Mouse (Mus musculus): ENCODE results near the gene Pax2. TPM values are rescaled to one million over a fixed set of nuclear protein-coding genes. Genes with fewer than 3 reads are reported as not detected.

The Pax2 gene
- total and polyA plus RNA-seq, 3 experiments, result not detected

DNA sequence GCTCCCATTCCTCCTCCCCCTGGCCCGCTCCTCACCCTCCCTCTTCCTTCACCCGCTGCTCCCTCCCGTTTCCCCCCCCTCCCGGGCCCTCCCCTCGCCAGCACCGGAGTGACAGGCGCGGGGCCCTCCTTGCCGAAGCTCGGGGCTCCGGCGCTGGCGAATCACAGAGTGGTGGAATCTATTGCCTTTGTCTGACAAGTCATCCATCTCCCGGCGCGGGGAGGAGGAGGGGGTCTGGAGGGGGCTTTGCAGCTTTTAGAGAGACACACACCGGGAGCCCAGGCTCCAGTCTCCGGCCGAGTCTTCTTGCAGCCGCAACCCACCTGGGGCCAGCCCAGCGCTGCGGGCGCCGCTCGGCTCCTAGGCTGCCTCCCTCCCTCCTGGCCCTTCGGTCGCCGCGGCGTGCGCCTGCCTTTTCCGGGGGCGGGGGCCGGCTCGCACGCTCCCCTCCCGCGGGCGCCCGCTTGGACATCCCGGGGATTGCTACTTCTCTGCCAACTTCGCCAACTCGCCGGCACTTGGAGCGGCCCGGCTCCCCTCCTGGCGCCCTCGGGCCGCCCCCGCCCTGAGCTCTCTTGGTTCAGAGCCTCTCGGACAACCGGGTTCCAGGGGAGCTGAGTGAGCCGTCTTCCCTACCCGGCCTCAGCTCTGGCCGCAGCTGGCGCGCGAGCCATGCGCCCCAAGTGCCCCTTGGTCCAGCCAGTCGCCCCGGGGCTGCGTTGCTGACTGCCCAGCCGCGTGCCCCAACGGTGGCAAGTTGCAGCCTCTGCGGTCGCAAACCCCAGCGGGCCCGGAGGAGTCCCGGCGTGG, 781 bp downstream of the Pax2 start:
- Histone ChIP-seq H3K9ac (ENCODE audit: insufficient read depth, low read depth) (peak overlapping the region; percentile 5; the same call in 1 of the 2 replicates), H3K27me3 (replicated peaks) (peaks cover 92% of the 10 kb centered on the region)
- in situ Hi-C loops (cut with MboI; ENCODE audit: low pct_ligation_motif_present, low pct_unique_long_range_greater_than_20kb, low sequenced_read_pairs), result loop anchor here (25.0 kb wide), 1 partner anchor 131 kb away; no protein-coding TSS in a partner anchor

DNA sequence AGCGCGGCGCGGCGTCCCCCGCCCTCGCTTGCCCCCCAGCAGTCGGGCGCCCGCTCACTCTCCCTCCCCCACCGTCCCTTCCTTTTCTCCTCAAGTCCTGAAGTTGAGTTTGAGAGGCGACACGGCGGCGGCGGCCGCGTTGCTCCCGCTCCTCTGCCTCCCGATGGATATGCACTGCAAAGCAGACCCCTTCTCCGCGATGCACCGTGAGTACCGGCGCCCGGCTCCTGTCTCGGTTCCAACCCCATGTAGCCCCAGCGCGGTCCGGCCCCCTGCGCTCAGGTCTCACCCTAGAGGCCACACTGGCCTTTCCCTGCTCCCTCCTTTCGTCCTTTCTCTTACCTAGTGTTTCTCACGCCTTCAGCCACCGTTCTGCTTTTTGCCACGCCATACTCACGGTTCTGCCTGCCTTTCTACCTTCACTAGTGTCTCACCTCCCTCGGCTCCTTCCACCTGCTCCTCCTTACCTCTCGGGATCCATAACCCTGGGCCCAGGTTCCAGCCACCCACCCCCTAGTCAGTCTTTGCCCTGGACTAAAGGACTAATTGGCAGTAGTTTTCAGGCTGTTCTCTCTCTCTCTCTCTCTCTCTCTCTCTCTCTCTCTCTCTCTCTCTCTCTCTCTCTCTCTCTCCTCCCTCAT, 1.5 kb downstream of the Pax2 start:
- H3K27me3 ChIP-seq (replicated peaks), result peaks cover 92% of the 10 kb centered on the region

More for the DNA sequence above, 781 bp downstream of the Pax2 start:
- Histone ChIP-seq H3K27ac (ENCODE audit: insufficient read depth, low read depth) (no peak overlapping the region), H3K4me3 (replicated peaks in 1 of 3; ENCODE audit: low read depth in 2 of 3, low read length in 2 of 3, poor library complexity in 1 of 3) (peak overlapping the region in 2 of 3 experiments; percentile 36 to 64), H3K79me2 (replicated peaks; ENCODE audit: control insufficient read depth, extremely low read depth, insufficient read depth, poor library complexity, severe bottlenecking) (no peaks in the 10 kb centered on the region), H3K4me1 (ENCODE audit: control insufficient read depth in 1 of 2, insufficient read depth in 2 of 2) (peaks cover 0 to 16% of the 10 kb centered on the region in 2 experiments; a peak in 2 of 4 replicates), H3K36me3 (replicated peaks in 1 of 2; ENCODE audit: control insufficient read depth in 1 of 2, insufficient read depth in 1 of 2, low read length in 1 of 2) (no peaks in the 10 kb centered on the region), H3K9me3 (replicated peaks; ENCODE audit: low read length) (peaks cover 31% of the 10 kb centered on the region), H3K4me2 (ENCODE audit: insufficient read depth, low read depth, poor library complexity, severe bottlenecking) (peak overlapping the region; percentile 87)
- DNase-seq (ENCODE audit: extremely low read depth), result no peak
- TF ChIP-seq HCFC1 (IDR thresholded peaks at IDR 0.05; ENCODE audit: low read depth, low read length) (no peak), UBTF (IDR thresholded peaks at IDR 0.05; ENCODE audit: low read depth, low read length) (peak; percentile 22; the same call in 1 of the 2 replicates)
- dilution Hi-C loops (cut with MboI; ENCODE audit: extremely low pct_ligation_motif_present, extremely low pct_unique_long_range_greater_than_20kb, low sequenced_read_pairs), result no loop called here

DNA sequence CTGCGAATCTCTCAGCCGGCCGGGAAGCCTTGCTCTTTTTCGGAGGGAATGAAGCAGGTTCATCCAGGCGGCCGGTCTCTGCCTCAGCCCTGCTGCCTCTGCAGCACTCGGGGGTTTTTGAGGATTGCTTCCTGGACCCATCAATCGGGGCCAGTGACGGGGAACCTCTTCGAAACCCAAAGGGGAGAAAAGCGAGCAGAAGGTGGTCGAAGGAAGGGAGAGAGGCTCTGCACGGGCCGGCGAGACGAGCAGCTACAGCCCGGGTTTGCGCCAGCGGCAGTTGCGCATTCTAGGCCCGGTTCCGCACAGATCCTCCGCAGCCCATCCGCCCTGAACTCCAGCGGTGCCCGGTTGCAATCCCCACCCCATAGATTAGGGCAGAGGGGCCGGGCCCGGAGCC, 3.0 kb downstream of the Pax2 start:
- no peak for TF ChIP-seq ZKSCAN1 (IDR thresholded peaks at IDR 0.05; ENCODE audit: borderline replicate concordance, low read depth, low read length)
- TF ChIP-seq ELF1 (IDR thresholded peaks at IDR 0.05; ENCODE audit: low read depth, low read length), result no peak
- no peak for TF ChIP-seq MAFK (IDR thresholded peaks at IDR 0.05; ENCODE audit: insufficient replicate concordance, low read length)
- no peak for TF ChIP-seq CTCF (conservative IDR thresholded peaks at IDR 0.05 in 1 of 2, IDR thresholded peaks at IDR 0.05 in 1 of 2; ENCODE audit: low read depth in 2 of 2, low read length in 2 of 2)
- no peak for TF ChIP-seq POLR2A (IDR thresholded peaks at IDR 0.05; ENCODE audit: low read depth, low read length)
- TF ChIP-seq UBTF (IDR thresholded peaks at IDR 0.05; ENCODE audit: low read depth, low read length), result no peak
- TF ChIP-seq NELFE (IDR thresholded peaks at IDR 0.05; ENCODE audit: low read depth, low read length), result no peak
- no peak for TF ChIP-seq E2F4 (IDR thresholded peaks at IDR 0.05; ENCODE audit: insufficient replicate concordance, low read depth, low read length)
- no peak for TF ChIP-seq MAZ (IDR thresholded peaks at IDR 0.05; ENCODE audit: low read depth, low read length)
- TF ChIP-seq NRF1 (IDR thresholded peaks at IDR 0.05; ENCODE audit: low read depth, low read length), result no peak
- no peak for TF ChIP-seq JUN (IDR thresholded peaks at IDR 0.05; ENCODE audit: insufficient read depth, low read depth, low read length)
- TF ChIP-seq ETS1 (conservative IDR thresholded peaks at IDR 0.05; ENCODE audit: low read depth, low read length), result no peak
- TF ChIP-seq CHD1 (IDR thresholded peaks at IDR 0.05; ENCODE audit: low read depth, low read length), result no peak
- TF ChIP-seq MYC (IDR thresholded peaks at IDR 0.05; ENCODE audit: low read depth, low read length), result no peak
- no peak for TF ChIP-seq USF2 (conservative IDR thresholded peaks at IDR 0.05; ENCODE audit: low read depth, low read length)
- no peak overlapping the region for H3K9ac ChIP-seq (ENCODE audit: insufficient read depth, low read depth)
- H3K9me3 ChIP-seq (replicated peaks; ENCODE audit: low read length), result peaks cover 31% of the 10 kb centered on the region
- DNase-seq (ENCODE audit: extremely low read depth), result no peak
- H3K79me2 ChIP-seq (replicated peaks; ENCODE audit: control insufficient read depth, extremely low read depth, insufficient read depth, poor library complexity, severe bottlenecking), result no peaks in the 10 kb centered on the region
- H3K27ac ChIP-seq (ENCODE audit: insufficient read depth, low read depth), result no peak overlapping the region
- H3K4me2 ChIP-seq (ENCODE audit: insufficient read depth, low read depth, poor library complexity, severe bottlenecking), result no peak overlapping the region
- H3K36me3 ChIP-seq (replicated peaks in 1 of 2; ENCODE audit: control insufficient read depth in 1 of 2, insufficient read depth in 1 of 2, low read length in 1 of 2), result no peaks in the 10 kb centered on the region
- H3K4me3 ChIP-seq (replicated peaks in 1 of 3; ENCODE audit: low read depth in 2 of 3, low read length in 2 of 3, poor library complexity in 1 of 3), result no peak overlapping the region
- peaks cover 0 to 15% of the 10 kb centered on the region in 2 experiments; a peak in 2 of 4 replicates for H3K4me1 ChIP-seq (ENCODE audit: control insufficient read depth in 1 of 2, insufficient read depth in 2 of 2)
- H3K27me3 ChIP-seq (replicated peaks), result peaks cover 93% of the 10 kb centered on the region
- in situ Hi-C loops (cut with MboI; ENCODE audit: low pct_ligation_motif_present, low pct_unique_long_range_greater_than_20kb, low sequenced_read_pairs), result loop anchor here (25.0 kb wide), 1 partner anchor 128 kb away; no protein-coding TSS in a partner anchor
- dilution Hi-C loops (cut with MboI; ENCODE audit: extremely low pct_ligation_motif_present, extremely low pct_unique_long_range_greater_than_20kb, low sequenced_read_pairs), result no loop called here

More for the DNA sequence above, 1.5 kb downstream of the Pax2 start:
- TF ChIP-seq PAX5 (IDR thresholded peaks at IDR 0.05; ENCODE audit: low read length) (no peak), MAFK (IDR thresholded peaks at IDR 0.05; ENCODE audit: insufficient replicate concordance, low read length) (no peak), GABPA (IDR thresholded peaks at IDR 0.05; ENCODE audit: insufficient replicate concordance, low read depth, low read length) (no peak), USF1 (IDR thresholded peaks at IDR 0.05; ENCODE audit: low read depth, low read length) (no peak), ETS1 (conservative IDR thresholded peaks at IDR 0.05; ENCODE audit: low read depth, low read length) (no peak), NELFE (IDR thresholded peaks at IDR 0.05; ENCODE audit: low read depth, low read length) (no peak), ZC3H11A (IDR thresholded peaks at IDR 0.05; ENCODE audit: low read depth, low read length) (no peak), TCF12 (IDR thresholded peaks at IDR 0.05; ENCODE audit: low read depth, low read length) (no peak)
- in situ Hi-C loops (cut with MboI; ENCODE audit: low pct_ligation_motif_present, low pct_unique_long_range_greater_than_20kb, low sequenced_read_pairs) (loop anchor here (25.0 kb wide), 1 partner anchor 130 kb away; no protein-coding TSS in a partner anchor), dilution Hi-C loops (cut with MboI; ENCODE audit: extremely low pct_ligation_motif_present, extremely low pct_unique_long_range_greater_than_20kb, low sequenced_read_pairs) (no loop called here)
- no peak overlapping the region for H3K27ac ChIP-seq (ENCODE audit: insufficient read depth, low read depth)
- no peak overlapping the region for H3K4me3 ChIP-seq (replicated peaks in 1 of 3; ENCODE audit: low read depth in 2 of 3, low read length in 2 of 3, poor library complexity in 1 of 3)
- H3K9me3 ChIP-seq (replicated peaks; ENCODE audit: low read length), result peaks cover 31% of the 10 kb centered on the region
- no peaks in the 10 kb centered on the region for H3K36me3 ChIP-seq (replicated peaks in 1 of 2; ENCODE audit: control insufficient read depth in 1 of 2, insufficient read depth in 1 of 2, low read length in 1 of 2)
- H3K4me2 ChIP-seq (ENCODE audit: insufficient read depth, low read depth, poor library complexity, severe bottlenecking), result no peak overlapping the region
- H3K79me2 ChIP-seq (replicated peaks; ENCODE audit: control insufficient read depth, extremely low read depth, insufficient read depth, poor library complexity, severe bottlenecking), result no peaks in the 10 kb centered on the region
- no peak for DNase-seq (ENCODE audit: extremely low read depth)
- H3K9ac ChIP-seq (ENCODE audit: insufficient read depth, low read depth), result no peak overlapping the region
- H3K4me1 ChIP-seq (ENCODE audit: control insufficient read depth in 1 of 2, insufficient read depth in 2 of 2), result peaks cover 0 to 15% of the 10 kb centered on the region in 2 experiments; a peak in 2 of 4 replicates

All from CH12.LX (cell line).